Mouse (Mus musculus) testis, adult 2 months (tissue): ENCODE measurements at regions not wholly inside any gene's neighbourhood (a gene's known extent, or its start where the extent isn't known, plus 50 kb on each side); places are given as distances from the start of the nearest gene placed in this dataset.

Experiments used
- CTCF ChIP-seq: fragments of 200-500 bp; IDR thresholded peaks from 2 replicates; pipeline ENCODE4 v1.5.1; 2012; ENCODE audit warnings: low read depth, mild to moderate bottlenecking, inconsistent platforms, low read length, moderate library complexity; ENCODE audit not compliant: control insufficient read depth, insufficient read depth, insufficient replicate concordance
- POLR2A ChIP-seq: fragments of 200-500 bp; IDR thresholded peaks from 2 replicates; pipeline ENCODE4 v1.6.1; 2012; ENCODE audit warnings: low read depth, mild to moderate bottlenecking, inconsistent platforms, low read length, moderate library complexity; ENCODE audit not compliant: control insufficient read depth

- no peak for TF ChIP-seq CTCF
- TF ChIP-seq POLR2A, result no peak
These were observed 682.5 kb downstream of the Kcnj2 start for GRCm38 (mm10) chr11:111748496-111748895.
